Mouse (Mus musculus) embryo, embryonic 10 days (tissue): ENCODE data around the gene Nat9.

Source experiments
- DNase-seq: peaks from one replicate; pipeline ENCODE4 v3.0.0-alpha.2; 2015; ENCODE audit warnings: low spot score

The Nat9 gene

DNA sequence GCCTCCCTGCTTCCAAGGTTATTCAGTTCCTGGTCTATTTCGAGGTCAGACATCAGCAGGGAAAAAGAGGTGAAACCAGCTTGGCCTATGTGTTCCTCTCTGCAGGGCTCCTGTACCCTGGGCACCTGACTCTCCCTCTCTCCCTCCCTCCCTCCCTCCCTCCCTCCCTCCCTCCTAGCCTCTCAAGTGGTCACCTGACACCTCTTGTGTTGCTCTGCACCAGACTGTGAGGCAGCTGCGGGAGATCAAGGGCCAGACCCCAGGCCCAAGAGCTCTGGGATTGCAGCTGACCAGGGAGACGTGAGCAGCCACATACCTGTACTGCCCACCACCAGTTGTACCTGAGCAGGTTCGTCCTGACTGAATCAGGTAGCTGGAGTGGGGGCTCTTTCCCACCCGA, 27.5 kb upstream of the Nat9 start:
- DNase-seq = no peak

DNA sequence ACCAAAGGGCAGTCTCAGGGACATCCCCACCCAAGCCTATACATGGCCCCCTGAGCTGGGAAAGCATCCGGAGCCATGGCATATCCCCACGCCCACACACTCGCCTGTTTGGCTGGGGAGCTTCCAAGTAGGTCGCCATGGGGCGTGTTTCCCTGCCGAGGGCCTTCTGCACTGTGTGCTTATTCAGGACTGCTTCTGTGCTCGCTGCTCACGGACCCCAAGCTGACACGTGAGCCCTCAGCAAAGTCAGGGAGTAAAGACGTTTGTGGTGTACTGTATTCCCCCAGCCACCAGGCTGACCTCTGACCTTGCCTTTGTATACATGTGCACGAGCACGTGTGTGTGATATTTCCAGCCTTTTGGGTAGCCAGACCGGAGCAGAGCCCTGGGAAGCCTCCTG, 24.5 kb upstream of the Nat9 start:
- no peak for DNase-seq

DNA sequence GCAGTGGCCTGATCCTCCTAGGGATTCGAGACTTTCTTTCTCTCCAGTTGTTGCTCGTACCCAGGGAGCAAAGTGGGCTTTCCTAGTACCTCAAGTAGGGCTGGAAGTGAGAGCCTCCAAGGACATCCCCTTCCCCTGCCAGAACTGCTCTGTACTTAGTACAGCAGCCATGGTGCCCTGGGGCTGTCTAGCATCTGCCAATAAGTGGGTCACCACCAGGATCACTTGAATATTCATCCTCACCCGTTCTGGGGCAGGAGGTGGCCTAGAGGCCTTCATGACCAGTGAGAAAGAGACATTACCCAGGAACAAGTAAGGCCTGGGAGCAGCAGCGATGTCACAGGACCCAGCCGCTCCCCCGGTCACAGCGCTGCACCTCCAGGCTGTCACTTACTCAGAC, 22.3 kb upstream of the Nat9 start:
- DNase-seq = no peak

DNA sequence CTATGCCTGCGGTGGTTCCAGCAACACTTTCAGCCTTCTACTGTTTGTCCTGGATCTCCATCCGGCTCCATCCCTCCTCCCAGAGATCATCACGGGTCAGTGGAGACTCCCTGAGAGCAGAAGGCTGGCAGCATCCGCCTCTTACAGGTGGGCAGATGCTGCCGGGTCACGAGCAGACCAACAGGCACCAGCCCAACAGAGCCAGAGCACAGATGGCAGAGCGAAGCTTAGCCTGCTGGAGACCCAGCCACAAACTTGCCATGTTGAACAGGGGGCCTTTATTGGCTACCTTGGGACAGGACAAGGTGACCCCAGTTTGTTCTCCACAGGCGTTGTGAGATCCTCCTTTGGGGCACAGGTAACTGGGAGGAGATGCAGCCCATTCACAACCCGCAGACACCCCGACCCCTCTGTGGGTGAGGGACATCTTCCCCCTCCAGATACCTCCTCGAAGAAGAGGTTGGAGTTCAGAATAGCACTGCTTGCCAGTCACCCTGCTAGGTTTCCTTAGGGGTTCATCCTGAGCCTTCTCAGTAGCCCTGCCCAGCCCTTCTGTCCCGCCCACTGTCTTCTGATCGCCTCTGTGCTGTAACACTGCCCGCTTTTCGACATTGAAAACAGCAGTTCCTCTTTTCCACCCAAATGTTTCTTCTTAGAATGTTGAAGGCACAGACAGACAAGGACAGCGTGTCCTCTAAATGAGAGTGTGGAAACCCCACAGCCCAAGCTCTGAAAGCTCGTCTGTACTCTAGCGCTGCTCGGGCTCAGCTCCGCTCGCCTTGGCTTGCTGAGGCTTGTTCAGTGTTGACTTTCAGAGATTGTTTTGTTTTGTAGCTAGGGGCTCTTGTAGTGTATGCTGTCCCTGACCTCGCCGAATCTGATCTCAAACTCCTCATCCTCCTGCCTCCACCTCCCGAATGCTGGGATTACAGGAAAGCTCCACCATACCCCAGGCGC, 21.4 kb upstream of the Nat9 start:
- DNase-seq = no peak

DNA sequence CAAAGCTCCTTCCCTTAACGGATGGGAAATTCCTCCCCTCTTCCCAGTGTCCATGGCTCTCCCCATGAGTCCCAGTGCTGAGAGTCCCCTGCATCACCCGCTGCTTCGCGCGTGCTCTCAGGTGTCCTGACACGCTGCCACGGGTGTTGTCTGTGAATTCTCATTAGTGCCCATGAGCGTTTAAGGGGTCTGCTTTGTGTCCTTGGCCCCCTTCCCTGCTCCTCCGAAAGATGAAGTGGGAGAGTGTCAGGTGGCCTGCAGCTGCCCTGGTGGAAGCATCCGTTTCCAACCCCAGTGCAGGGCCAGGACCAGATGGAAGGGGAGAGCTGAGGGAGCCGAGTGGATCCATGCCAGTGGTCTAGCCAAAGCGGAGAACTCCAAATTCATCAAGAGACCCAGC, 20.5 kb upstream of the Nat9 start:
- DNase-seq = no peak

DNA sequence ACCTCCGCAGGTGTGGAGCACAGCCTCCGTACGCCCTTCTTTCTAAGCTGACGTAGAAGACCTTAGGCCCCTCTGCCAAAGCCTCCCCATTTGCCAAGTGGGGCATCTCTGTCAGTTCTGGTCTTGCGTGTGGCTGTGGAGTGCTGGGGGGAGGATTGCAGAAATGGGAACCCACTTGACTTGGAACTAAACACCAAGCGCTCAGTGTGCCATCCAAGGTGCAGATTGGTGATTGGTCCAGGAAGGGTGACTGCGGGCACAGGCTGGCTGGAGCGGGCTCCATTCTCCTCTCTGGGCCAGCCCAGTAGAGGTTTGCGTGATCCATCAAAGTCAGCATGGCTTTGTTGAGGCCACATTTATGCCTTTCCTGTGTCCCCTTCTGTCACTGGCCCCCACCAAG, 15.1 kb upstream of the Nat9 start:
- no peak for DNase-seq

DNA sequence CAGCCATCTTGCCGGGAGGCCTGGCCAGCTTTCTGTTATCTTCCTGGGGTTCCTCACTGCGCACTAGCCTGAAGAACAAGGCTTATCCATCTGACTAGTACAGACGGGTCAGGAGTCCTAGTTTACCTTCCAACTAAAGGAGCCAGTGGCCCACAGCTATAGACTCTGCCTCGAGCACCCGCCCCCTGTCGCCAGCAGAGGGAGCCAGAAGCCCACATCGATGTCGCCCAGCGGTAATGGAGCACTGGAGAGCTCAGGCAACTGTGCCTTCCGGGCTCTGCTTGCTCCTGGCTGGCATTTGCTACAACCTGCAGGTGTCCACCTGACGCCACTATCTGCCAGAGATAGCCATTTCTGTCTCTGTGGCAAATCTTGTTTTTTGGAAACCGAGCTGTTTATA, 14.7 kb upstream of the Nat9 start:
- peak; percentile 90 for DNase-seq

DNA sequence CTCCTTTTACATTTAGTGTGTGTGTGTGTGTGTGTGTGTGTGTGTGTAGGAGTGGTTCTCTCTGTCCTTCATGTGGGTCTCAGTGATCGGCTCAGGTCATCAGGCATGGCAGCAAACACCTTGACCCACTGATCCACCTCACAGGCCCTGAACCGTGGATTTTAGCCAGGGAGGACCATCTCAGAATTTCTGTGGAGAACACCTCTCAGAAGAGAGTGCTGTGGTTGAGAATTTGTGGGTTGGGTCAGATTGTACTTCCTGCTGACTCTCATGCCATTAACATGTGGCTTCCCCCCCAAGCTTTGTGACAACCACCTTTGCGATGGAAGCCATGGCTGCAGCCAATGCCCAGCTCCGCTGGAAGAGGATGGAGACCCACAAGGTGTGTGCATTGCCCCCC, 12.9 kb upstream of the Nat9 start:
- DNase-seq = no peak

DNA sequence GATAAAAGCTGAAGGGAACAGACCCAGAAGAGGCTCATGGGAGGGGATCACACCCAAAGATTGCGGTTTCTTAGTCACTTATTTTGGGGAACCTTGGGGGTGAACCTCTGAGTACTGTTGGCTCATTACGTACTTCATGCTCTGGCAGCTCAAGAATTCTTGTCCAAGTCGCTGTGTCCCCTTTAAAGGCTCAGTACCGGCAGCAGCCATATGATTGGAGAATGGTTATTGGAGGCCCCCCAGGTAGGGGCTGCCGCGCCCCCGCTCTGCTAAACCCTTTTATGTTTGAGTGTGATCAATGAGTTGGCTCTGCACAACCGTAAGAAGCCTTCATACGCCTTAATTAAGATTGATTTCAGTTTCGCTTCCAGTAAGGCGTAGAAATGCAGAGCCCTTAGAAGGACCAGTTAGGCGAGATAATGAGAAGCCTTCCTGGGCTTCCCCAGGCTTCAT, 11.3 kb upstream of the Nat9 start:
- peak; percentile 52 for DNase-seq

DNA sequence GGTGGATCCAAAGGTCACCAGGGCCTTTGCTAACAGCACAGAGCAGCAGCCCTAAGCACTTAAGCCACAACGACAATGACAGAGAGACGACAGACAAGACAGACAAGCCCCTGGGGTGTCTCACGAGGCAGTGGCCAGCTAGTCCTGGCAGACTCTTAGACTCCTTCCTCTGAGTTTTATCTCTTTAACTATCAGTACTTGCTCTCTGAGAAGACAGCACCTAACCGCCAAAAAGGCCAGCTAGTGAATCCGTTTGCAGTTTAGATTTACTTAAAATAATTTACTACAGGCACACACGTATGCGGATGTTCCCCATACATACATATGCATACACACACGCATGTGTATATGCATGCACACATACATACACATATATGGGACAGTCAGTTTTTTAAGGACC, 9.9 kb upstream of the Nat9 start:
- DNase-seq = no peak

DNA sequence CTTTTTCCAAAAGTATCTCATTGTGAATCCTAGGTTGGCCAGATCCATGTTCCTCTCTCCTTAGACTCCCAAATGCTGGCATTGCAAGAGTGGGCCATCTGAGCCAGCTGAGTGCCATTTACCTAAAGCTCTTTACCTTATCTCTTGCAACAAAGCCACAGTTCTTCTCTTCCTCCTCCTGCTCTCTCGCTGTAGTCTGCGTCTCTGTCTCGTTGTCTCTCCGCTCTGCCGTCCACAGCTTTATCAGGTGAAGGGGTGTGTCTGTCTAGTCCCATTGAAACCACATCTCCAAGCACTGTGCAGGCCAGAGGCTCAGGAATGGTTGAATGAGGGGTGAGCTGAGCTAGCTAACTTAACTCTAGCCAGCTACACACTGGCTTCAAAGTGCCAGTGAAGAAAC, 8.3 kb upstream of the Nat9 start:
- DNase-seq = no peak

DNA sequence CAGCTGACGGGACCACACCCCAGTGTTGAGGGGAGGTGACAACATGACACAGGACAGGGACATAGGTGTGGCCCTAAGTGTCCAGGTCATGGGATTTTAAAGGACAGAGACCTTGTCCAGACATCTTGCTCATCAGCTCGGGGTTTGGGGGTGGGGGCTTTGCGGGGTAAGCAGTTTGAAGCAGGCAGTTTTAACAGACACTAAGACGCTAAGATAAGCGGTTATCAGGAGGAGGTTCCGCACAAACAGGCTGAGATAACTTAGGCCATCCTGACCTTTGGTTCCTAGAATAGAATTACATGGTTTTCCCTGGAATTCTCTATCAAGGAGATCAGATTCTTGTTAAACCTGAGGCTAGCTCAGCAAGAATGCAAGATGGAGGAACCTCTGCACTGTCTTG, 7.0 kb upstream of the Nat9 start:
- no peak for DNase-seq

DNA sequence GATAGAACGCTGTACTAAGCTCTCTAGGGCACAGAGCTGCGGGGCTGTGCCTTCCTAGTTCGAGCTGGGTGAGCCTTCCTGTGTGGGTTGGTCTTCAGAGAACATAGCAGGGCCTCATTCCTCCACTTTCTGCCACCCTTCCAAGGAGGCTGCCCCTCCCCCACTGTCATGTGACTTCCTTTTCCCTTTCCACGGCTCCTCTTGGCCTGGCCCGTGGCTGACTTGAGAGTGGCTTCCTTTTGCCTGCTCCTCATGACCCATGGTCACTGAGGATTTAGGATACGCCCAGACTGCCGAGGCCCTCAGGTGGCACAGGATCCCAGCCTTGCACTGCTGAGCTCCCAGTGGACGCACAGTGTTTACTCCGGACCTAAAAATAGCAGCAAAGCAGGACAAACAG, 4.5 kb upstream of the Nat9 start:
- peak; percentile 21 for DNase-seq

DNA sequence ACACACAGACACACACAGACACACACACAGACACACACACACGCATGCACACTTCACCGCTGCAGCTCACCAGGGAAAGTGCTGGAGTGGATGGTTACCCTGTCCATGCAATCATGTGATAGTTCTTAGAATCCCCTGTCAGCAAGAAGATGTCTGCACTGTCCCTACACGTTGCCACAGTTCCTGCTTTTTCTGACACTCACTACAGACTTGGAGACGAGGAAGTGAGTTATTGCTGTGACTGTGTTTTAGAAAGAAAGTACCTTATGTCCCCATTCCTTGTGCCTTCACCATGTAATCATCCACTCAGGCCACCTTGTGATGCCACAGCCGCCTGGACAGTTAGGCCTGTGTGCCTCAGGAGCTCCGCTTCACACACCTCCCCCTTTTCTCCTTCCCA, 1.6 kb upstream of the Nat9 start:
- no peak for DNase-seq

DNA sequence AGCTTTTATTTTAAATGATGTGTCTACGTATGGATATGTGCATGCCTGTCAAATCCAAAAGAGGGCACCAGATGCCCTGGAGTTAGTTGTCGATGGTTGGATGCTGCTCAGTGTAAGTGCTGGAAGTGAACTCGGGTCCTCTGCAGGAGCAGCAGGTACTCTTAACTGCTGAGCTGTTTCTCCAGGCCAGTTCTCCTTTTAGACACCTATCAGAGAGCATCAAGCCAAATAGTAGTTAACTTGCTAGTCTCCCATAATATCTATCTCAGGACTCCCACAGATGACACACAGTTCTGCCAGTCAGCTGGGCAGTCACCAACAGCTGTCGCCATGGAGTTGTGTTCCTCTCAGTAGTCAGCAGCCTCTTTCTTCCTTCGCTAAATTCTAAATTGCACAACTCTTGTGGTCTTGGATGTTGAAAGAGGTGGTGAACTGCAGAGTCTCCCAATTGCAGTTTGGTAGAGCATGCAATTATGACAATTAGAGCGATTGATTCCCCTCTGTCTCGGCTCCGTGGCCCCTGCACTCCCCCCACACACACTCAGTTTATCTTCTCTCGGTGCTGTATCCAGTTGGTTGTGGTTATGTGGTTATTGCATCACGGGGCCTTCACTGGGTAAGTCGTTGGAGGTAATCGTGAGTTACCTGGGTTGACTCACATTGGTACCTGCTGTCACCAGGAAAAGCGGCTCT, 1.0 kb upstream of the Nat9 start:
- no peak for DNase-seq

DNA sequence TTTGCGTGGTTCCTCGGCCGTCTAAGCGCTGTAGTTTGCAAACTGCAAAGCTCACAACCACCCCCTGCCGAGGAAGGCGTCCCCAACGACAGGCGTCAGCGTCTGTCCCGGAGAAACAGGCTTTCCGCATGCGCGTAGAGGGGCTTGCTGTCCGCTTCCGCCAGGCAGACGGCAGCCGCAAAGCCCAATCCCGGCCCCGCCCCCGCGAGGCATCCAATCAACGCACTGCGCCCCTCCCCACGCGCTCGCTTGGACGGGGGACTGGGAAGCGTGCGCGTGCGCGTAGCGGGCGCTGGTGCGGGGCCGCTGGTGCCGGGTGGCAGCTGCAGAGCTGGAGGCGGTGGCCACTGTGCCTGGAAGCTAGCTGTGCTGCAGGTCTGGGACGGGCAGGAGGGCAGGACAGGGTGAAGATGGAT, 427 bp downstream of the Nat9 start, which contains the start of gene Tmem104:
TSS of gene Tmem104 (plus strand) at position 264 of the 416 bp plus-strand sequence.
- peak; percentile 99 for DNase-seq

DNA sequence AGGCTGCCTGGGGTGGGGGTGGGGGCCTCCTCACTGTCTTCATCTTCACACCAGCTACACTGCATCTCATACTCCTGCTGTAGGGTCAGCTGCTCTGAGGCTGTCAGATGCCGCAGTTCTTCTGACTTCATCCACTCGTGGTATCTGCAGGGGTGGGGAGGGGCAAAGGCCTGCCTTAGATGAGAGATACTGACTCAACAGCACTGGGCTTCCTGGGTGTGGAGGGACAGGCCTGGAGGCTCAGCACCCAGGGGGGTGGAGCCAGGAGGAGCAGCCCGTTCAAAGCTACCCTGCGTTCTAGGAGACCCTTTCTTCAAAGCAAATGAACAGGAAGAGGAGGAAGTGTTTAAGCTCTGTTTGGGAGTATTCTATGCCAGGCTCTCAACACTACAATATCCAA, 2.7 kb downstream of the Nat9 start:
- DNase-seq = no peak

DNA sequence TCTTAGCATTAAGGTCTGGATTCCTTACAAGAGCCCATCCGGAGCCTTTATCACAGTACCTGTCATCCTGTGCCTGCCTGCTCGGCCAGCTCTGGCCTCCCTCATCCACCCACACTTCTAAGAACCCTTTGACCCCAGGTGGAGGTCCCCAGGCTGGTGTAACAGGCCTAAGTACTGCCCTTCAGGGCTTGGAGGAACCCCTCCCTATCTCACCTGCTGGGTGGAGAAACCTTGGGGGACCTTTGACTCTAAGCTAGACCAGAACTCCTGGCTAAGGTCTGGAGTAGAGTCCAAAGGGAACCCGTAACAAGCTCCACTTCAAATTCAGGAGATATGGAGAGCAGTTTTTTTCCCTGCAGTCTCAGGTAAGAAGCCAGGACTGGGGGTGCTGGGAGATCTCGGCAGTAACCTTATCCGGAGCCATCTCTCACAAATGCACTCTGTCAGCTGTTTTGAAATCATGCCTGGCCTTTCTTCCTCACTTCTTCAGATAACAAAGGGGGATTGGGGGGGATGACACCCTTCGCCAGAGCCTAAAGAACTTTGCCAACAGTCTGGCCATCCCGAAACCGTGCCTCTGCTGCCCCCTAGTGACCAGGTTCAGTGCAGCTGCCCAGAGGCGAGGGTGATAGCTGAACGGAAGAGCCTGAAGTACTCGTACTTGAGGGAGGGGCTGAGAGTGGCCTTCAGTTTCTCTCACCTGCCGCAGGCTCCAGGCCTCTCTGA, 5.6 kb downstream of the Nat9 start:
- peak; percentile 91 for DNase-seq

DNA sequence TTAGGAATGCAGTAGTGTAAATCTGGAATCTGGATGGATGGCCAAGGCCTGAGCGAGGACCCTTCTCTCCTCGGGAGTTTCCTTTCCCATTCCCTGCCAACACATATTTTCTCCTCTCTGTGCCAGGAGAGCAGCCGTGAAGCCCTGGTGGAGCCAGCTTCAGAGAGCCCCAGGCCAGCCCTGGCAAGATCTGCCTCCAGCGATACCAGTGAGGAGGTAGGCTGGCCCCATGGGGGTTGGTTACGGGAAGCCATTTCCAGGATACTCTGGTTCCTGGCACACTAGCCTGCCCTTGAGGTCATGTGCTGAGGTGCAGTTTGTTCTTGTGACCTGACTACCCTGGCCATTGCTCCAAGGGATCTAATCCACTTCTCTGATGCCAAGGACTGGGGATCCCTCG, 7.8 kb downstream of the Nat9 start:
- DNase-seq = no peak

DNA sequence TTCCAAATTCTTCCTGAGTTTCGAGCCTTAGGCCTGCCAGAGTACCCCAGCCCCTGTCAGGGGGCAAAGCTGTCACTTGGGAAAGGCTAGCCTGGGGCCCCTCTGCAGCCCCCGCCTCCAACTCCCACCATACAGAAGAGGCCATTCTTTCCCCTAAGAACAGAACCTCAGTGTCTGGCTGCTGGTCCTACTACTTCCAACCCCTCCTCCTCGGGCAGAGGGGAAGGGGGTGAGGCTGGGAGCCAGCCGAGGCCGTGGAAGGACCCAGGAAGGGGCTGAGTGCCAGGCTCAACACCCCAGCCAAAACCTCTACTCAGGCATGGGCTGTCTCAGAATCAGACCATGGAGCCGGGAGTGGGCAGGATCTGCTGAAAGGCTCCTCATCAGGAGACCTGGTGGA, 8.5 kb downstream of the Nat9 start:
- no peak for DNase-seq

DNA sequence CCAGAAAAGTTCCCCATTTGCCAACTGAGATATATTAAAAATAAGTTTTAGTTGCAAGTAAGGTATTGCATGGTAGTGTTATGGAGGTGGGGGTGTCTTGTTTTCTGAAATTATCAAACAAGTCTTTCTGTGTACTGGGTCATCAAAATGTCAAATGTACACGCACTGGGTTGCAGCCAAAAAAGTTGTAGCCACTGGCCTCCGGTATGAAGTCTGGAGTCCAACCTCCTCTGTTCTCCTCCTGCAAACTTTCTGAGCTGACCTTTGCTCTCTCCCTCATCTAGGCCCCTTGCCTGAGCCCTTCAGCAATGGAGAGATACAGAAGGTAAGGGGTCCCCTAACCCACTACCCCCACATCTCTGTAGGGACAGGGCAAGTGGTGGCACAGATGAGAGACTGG, 8.9 kb downstream of the Nat9 start:
- DNase-seq = no peak

DNA sequence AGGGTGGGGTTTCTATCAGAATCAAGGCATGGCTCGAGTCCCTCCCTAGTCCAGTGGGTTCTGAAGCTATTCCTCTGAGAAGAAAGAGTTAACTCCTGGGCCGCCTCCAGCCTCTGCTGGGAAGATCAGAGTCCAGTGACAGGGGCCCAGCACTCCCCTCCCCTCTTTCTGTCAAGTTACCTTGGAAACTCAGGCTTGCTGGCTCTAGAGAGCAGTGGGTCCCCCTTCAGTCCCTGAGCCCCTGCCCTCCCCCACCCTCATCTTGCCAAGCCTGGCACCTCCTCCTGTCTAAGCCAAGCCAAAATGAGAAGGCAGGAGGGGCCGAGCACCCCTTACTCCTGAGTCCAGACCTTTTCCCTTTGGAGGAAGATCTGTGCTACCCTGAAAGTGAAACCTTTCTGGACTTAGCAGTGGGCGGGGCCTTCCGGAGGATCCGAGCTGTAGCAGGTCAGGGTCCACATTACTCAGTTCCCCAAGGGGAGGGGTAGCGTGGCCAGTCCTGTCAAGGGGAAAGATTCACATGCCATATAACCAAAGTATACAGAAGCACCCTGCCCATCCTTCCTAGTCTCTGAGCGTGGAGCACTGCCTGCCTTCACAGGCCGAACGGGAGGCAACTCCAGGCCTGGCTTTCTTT, 10.0 kb downstream of the Nat9 start:
- DNase-seq = peak; percentile 53
